Mouse (Mus musculus): ENCODE results near the gene Lrig1. TPM values are rescaled to one million over a fixed set of nuclear protein-coding genes. Genes with fewer than 3 reads are reported as not detected.
A peak's percentile ranks its signal among the peaks of the same experiment; 100 is the strongest.

Gene Lrig1
- total RNA-seq, 2 experiments from 2014 or later = 22.6 to 31.6 TPM

- peak; percentile 14 to 27 for DNase-seq (ENCODE audit: low spot score in 2 of 2)
These were observed 578 bp downstream of the Lrig1 start for GRCm38 (mm10) chr6:94699173-94699987.

- no peak for DNase-seq (ENCODE audit: low spot score in 2 of 2)
These were observed 1.3 kb downstream of the Lrig1 start for GRCm38 (mm10) chr6:94698509-94699172.

DNA sequence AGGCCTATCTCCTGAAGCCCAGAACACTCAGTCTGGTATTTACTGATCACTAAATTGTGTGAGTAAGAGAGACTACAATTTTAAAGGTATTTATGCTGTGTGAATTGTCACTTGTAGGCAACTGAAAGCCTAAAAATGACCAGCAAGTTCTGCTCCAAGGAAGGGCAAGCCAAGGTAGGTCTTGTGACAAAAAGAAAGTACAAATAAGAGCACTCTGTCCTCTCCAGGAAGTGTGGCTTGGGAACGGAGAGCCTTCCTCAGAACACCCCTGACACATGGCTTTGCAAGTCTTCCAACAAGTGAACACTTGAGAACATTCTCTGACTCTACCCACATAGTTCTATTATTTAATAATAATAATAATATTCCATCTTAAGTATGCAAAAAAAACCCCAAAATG, 2.5 kb downstream of the Lrig1 start:
- DNase-seq (ENCODE audit: low spot score in 2 of 2) = no peak

DNA sequence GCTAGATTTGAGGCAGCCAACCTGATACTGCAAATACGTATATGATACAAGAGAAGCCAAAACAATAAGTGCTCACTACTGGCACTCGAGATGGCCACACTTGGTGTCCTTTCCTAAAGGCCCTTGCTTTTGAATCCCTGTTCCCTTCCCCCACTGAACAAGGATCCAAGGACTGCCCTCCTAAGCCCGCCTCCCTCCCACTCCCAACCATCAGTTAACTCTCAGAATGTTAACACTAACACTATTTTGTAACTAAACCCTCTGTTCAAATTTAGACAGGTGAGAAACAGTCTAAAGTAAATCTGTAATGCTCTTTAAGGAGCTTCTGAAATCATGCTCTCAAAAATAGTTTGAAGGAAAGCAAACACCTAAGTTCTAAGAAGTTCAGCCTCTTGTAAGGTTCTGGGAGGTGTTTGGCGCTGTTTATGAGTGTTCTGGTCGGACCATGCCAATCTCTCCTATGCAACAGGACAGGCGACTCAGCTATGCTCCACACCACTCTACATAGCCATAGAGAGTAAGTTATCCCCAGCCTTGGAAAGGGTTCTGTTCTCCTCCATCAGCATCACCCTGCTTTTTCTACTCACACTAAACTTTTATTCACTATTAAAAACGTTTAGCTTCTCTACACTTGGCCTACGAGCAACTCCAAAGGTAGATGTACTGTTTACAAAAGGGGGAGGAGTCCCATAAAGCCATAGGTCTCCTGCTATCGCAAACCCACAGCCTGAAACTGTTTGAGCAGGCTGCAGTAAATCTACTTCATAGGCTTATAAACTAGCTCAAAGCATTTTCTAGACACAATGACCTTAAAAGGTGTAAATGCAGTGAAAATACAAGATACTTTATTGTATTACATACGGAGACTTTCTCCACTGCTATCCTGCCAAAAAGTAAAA, 3.5 kb downstream of the Lrig1 start:
- no peak for DNase-seq (ENCODE audit: low spot score in 2 of 2)

DNA sequence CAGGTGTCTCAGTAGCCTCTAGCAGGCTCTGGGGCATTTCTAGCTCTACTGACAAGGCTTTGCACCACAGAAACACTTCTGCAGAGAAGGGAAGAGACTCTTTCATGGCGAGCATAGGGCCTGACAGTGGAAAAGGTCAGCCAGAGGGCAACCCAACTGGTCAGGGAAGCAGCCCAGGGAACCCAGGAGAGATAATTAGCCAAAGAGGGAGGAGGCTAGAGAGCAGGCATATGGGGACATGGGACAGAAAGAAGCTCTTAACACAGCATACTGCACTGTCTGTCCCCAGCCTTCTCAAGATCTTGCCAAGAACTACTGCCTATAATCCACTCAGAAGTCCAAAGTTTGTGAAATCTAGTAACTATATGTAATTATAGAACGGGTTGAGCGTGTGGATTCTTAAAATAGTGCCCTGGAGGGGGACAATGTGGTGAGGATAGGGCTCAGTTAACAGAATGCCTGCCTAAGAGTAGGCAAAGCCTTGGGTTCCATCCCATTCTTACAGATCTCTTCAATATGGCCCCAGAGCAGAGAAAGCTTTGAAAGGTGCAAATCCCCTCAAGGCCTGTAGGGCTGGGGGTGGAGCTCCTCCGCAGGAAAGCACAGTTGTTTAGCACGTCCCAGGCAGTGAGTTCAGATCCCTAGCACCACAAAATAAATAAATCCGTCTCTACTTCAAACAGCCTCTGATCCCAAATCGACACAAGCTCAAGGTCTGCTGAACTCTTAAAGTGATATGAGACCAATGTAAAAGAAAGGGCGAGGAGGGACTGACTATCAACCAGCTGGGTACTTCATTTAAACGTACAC, 4.6 kb downstream of the Lrig1 start:
- no peak for DNase-seq (ENCODE audit: low spot score in 2 of 2)

DNA sequence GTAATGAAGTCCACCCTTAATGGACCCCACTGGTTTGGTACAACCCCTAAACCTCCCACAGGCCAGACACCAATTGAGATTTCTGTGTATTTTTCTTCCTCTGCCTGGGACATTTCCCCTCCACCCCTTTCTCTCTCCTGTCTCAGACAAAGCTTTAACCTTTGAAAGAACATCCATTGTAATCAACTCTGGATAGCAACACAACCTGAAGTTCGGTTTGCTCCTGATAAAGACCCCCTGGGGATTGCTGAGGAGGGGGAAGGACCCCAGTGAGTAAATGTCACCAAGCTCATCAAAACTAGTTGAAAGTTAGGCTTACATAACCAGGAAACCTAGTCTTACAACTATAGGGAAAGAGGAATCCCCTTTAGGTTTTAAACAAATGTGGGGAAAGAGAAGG, 5.5 kb downstream of the Lrig1 start:
- DNase-seq (ENCODE audit: low spot score in 2 of 2) = no peak

GRCm38 (mm10) chr6:94693091-94693490, 6.9 kb downstream of the Lrig1 start:
- peak; percentile 26 to 40 for DNase-seq (ENCODE audit: low spot score in 2 of 2)

- DNase-seq (ENCODE audit: low spot score in 2 of 2) = no peak
These were observed 8.0 kb downstream of the Lrig1 start for GRCm38 (mm10) chr6:94692003-94692402.

- no peak for DNase-seq (ENCODE audit: low spot score in 2 of 2)
These were observed 9.7 kb downstream of the Lrig1 start for GRCm38 (mm10) chr6:94690247-94690646.

DNA sequence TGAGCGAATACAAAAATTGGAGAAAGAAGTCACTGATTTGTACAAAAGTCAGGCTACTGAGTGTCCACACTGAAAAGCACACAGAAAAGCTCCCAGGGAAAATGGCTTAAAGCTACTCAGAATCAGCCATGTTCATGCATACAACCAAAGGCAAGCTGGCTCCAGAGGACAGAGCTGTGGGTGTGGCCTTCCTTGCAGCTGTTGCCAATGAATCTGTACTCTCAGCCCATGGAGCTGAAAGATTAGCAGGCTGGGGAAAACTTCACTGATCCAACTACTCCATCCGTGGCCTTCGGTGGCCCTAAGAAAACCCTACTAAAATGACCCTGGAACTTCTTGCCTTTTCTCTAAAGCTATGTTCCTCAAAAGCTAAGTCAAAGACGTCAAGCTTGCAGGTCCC, 11.2 kb downstream of the Lrig1 start:
- DNase-seq (ENCODE audit: low spot score in 2 of 2) = no peak

GRCm38 (mm10) chr6:94686048-94686447, 13.9 kb downstream of the Lrig1 start:
- DNase-seq (ENCODE audit: low spot score in 2 of 2) = no peak

DNA sequence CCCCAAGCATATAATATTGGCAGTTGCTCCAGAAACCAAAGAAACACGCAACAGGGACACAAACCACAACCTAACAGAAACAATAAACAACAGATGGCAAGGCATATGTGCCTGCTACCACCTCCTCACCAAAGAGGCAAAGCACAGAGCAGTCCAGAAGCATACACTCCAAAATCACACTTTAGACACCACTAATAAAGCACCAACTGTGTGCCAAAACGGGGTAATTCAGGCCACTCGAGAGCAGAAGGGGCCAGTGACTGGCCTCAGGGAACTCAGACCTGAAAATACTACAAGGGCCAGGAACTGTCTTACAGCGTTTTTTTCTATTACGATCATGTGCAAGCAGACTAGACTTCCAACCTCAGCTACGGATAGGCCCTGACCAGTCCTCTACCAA, 14.3 kb downstream of the Lrig1 start:
- no peak for DNase-seq (ENCODE audit: low spot score in 2 of 2)

DNA sequence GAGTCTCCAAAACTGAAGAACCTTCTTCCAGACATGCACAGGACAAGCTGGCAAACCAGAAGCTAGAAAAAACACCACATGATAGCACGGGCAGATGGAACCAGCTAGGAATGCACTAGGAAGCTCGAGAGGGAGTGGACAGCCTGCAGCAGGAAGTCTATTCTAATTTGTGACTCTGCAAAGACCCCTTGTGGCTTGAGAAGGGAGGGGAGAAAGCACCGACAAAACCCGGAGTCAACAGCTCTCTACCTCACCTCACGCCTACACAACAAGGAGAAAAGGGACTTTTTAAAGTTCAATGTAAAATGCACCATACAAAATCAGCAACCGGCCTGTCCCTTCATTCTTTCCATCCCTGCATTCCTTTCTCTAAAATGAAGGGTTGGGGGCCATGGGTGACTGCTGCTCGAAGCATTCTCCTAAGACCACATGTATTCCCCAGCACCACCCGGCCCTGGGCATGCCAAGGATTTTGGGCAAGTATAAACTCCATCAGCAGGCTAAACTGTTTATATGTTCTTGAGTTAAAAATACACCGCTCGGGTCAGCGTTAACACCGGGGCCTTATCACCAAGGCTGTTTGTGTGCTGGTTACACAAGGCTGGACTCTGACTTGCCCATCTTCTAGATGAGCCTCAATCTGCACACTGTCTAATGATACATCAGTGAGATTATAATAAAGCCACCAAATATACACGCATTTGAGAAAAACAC, 15.0 kb downstream of the Lrig1 start:
- DNase-seq (ENCODE audit: low spot score in 2 of 2) = no peak

DNA sequence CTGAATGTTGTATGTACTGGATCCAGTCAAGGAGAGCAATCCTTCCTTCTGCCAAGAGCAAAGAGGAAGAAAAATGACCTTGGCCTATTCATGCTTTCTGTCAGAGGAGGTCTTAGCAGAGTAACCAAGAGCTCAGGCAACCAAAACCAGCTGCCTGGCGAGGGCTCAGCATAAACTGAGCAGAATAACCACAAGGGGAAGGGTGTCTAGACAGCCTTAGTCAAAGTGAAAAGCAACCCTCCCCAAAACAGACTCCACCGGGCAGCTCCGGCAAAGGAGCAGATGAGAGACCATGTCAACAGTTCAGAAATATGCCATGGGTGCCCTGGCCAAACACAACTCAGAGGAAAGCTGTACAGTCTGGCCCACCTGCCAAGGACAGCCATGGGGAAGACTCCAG, 16.3 kb downstream of the Lrig1 start:
- DNase-seq (ENCODE audit: low spot score in 2 of 2) = no peak

- no peak for DNase-seq (ENCODE audit: low spot score in 2 of 2)
These were observed 17.7 kb downstream of the Lrig1 start for GRCm38 (mm10) chr6:94682270-94682618.

- no peak for DNase-seq (ENCODE audit: low spot score in 2 of 2)
These were observed 18.3 kb downstream of the Lrig1 start for GRCm38 (mm10) chr6:94681446-94682269.

DNA sequence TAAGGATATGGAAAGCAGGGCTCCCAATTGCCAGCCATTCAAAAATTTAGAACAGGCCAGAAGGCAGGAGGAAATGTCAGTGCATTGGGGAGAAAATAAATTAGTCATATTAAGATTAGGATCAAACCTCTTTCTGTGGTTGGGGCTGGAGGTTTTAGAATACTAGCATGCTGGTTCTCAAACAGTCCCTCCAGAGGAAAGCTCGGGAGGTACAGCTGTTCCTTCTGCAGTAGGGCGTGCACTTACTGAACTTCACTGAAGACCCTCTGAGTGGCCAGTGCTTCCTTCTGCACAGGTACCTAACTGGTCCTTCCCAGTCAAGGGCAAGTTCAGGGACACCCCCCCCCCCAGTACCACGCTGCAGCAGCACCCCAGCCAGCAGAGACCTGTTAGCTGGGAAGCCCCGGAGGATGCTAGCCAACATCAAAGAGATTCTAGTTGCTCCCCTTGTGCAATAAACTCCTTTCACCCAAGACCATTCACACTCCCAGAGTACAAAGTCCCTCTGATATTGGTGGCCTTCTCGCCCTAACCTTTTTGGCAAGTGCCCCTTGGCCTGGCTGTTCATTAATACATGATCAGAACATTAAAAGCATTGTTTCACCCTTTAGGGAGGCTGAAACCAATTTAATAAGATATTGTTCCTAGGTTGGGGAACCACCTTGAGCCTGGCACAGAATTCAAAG, 19.1 kb downstream of the Lrig1 start:
- no peak for DNase-seq (ENCODE audit: low spot score in 2 of 2)

DNA sequence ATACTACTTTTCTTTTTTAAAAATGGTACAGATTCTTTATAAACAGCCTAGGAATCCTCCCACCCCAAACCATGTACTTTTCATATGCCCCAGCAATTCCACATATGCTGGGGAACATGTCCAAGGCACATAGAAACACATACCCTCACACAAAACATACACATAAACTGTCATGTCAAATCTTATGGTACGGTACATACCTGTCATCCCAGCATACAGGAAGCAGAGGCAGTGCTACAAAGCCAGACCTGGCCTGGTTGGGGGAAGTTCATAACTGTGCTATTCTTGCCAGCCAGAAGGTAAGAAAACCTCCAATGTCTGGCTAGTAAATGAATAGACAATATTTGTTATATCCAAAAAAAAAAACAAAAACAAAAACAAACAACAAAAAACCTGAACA, 20.7 kb downstream of the Lrig1 start:
- DNase-seq (ENCODE audit: low spot score in 2 of 2) = no peak
